Mouse (Mus musculus): Measurements from ENCODE around the gene Slc35b2.

The Slc35b2 gene

DNA sequence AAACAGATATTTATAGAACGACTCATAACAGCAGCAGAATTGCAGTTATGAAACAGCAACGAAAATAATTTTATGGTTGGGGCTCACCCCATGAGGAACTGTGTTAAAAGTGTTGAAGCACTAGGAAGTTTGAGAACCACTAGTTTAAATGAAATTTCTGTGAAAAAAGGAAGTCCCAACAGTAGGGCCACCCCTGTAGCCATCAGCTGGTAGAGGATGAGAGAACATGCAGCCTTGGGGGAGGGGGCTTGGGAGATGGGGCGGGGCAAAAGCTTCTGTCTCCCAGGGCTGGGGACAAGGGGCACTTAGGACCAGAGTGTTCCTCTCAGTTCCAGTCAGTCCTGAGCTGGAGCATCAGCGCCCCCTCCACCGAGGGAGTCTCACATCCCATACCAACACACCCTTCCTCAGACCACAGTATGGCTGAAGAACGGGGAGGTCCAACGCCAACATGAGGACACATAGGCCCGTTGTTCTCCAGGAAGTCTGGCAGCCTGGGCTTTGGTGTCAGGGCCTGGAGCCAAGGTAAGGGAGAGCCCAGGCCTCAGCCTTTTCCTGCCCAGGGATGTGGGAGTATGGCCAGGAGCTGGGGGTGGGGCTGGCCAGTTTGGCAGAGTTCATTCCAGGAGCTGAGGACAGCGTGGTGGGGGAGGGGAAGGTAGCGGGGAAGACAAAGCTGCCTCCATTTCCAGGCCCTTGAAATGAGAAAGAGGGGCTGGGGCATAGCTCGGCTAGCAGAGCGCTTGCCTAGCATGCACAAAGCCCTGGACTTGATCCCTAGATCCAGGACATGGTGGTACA lies 20.6 kb downstream of the Slc35b2 start:
- peak; percentile 87 for DNase-seq (ENCODE audit: low read depth, low spot score)

DNA sequence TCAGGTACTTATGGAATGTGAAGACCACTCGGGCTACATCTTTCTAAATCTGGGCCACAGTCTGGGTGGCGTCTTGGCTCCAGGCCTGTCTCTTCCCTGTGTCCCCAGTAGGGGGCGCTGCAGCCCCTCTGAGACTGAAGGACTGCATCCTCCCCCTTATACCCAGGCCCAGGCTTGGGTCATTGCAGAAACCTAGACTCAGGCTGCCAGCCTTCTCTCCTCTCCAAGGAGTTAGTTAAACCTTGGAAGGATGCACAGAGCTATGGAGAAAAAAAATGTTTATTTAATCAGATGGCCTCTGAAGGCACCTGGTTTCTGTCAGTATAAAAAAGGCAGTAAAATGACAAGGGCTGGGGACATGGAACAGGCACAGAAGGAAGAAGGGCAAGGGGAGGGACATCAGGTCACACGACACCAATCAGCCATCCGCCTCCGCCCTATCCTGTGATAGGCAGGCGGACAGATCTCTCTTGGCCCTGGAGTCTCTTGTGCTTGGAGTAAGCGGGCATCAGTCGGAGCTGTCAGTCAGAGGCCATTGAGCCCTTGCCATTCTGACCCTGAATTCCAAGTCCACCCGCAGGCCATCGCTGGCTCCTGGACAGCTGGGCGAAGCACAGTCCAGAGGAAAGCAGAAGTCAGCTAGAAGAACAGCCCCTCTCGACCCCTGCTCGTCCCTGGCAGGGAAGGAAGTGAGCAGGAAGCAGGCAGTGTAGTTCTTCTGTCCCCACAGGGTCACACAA lies 21.4 kb downstream of the Slc35b2 start:
- DNase-seq (ENCODE audit: low read depth, low spot score) = peak; percentile 84

DNA sequence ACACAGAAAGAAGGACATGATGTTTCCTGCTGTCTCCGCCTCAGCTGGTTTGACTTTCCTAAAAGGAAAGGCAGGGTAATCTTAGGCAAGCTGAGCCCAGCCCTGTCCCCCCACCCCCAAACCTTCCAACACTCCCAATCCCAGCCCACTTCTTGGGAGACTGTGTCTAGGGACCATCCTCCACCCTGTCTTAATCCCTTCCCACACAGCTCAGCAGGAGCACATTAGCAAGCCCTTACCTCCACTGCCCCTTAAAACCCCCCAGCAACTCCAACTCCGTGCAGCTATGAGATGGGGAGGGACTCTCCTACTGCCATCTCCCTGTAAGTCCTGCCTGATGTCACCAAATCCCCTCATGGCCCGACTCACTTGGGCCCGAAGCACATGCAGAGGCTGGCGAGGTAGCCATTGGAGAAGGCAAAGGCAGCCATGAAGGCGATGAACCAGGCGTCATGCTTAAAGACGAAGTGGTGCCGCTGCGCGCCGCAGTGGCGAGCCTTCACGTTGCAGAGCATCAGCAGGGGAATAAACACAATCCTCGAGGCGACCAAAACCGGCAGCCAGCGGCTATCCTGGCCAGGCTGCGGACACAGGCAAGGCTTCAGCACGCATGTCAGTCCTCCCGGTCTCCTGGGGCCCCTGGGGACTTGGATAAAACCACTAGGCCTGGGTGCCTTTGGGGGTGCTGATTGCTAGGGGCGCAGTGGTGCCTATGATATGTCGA lies 22.2 kb downstream of the Slc35b2 start:
- no peak for DNase-seq (ENCODE audit: low read depth, low spot score)

DNA sequence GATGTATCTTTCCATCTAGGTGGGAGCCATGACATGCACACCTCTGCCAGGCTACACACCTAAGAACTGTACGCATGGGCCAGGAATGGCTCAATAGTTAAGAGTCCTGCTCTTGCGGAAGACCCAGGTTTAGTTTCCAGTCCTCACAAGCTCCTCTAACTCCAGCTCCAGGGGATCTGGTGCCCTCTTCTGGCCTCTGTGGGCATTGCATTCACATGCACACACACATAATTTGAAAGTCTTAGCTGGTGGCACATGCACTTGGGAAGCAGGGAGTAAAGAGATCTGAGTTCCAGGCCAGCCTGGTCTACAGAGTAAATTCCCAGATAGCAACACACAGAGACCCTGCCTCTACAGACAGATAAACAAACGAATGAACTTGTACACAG lies 22.8 kb downstream of the Slc35b2 start:
- no peak for DNase-seq (ENCODE audit: low read depth, low spot score)

DNA sequence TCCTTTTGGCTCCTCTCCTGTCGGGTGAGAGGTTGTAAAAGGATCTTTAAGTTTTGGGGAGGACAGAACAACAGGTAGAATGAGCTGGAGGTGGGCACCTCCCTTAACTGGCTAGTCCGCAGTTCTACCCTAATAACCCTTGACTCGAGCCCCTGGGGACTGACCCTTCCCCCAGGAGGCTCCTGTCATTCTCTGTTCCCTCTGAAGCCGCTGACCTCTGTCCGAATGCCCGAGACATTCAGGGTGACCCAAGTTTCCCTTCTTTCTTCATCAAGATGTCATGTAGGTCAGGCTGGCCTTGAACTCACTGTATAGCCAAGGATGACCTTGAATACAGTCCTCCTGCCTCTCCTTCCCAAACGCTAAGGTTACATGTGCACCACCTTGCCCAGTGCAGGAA lies 24.7 kb downstream of the Slc35b2 start:
- DNase-seq (ENCODE audit: low read depth, low spot score) = no peak

DNA sequence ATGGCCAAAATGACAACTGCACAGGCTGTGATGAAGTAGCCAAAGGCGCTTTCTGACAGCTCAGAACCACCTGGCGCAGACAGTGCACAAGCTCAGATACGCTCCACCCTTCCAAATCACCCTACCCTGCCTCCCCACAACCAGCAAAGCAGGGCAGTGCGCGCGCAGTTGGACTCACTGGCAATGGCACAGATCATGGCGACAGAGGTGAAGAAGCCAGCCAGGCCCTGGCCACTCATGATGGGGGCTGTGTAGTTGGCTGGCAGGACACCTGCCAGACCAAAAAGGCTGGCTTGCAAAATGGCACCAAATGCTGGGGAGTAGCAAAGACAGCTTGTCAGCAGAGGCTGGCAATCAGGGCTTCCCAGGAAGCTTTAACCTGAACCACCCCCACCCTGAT lies 25.6 kb downstream of the Slc35b2 start:
- DNase-seq (ENCODE audit: low read depth, low spot score) = peak; percentile 68

DNA sequence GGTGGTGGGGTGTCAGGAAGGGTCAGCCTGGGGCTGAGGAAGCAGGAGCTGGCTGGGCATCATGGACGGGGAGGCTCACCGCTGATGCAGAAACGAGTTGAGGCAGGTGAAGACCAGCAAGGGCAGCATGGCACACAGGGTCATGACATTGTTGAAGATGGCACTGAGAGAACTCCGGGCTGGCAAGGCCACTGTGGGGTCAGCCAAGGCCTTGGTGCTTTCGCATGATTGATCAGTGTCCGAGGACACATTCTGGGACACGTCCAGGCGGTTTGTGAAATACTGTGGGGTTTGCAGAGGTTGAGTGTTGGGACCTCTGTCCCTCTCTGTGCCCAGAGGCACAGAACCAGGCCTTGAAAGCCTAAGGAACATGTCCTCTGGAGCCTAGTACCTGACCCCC lies 26.2 kb downstream of the Slc35b2 start:
- DNase-seq (ENCODE audit: low read depth, low spot score) = no peak

DNA sequence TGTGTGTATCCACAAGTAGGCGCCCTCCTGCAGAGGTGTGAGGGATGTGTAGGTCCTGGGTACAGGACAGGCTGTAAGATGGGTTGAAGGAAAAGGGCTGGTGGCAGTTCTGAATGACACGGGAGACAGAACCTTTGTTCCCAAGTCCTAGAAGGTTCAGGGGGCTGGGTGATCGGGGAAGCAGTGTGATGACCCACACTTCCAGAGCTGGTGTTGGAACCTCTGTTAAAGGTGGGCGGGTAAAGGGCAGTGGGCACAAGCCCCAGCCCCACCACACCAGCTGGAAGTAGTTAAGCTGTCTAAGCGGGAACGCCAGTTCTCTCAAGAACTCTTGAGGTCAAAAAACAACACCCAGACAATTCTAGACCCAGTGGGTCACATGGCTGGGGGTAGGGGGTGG lies 26.7 kb downstream of the Slc35b2 start:
- DNase-seq (ENCODE audit: low read depth, low spot score) = no peak

DNA sequence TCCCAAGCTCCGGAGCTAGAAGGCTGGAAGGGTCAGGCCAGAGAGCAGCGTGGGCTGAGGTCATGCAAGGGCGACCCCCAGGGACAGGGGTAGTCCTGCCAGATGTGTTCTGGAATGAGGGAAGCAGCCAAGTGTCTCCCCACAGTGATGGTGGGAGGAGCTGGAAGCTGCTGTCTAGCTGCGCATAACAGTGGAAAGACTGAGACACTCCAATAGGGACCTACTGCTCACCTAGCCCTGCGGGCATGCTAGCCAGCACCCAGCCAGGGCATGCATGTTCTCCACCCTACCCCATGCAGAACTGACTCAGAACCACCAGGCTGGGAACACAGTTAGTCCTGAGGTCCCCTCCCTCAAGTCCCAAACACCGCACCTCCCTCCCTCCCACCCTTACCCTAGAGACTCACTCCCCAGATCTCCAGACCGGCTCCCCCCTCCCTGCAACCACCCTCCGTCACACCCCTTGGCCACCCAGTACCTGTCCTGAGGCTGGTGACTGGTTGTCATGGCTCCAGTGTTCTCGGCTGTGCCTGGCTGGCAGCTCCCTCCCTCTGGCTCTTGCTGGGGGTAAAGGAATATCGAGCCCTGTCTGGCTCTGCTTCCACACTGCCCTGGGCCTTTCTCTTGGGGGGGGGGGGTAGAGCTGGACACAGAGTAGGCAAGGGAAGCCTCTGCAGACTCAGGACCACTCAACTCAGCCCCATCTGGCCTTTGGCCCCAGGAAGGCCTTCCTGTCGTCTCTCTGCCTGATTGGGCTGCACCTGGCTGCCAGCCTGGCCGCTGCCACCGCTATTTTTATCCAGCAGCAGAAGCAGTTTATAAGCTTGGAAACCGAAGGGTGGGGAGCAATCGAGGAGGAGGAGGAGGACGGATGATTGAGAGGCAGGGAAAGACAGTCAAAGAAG lies 28.3 kb downstream of the Slc35b2 start:
- peak; percentile 74 for DNase-seq (ENCODE audit: low read depth, low spot score)

DNA sequence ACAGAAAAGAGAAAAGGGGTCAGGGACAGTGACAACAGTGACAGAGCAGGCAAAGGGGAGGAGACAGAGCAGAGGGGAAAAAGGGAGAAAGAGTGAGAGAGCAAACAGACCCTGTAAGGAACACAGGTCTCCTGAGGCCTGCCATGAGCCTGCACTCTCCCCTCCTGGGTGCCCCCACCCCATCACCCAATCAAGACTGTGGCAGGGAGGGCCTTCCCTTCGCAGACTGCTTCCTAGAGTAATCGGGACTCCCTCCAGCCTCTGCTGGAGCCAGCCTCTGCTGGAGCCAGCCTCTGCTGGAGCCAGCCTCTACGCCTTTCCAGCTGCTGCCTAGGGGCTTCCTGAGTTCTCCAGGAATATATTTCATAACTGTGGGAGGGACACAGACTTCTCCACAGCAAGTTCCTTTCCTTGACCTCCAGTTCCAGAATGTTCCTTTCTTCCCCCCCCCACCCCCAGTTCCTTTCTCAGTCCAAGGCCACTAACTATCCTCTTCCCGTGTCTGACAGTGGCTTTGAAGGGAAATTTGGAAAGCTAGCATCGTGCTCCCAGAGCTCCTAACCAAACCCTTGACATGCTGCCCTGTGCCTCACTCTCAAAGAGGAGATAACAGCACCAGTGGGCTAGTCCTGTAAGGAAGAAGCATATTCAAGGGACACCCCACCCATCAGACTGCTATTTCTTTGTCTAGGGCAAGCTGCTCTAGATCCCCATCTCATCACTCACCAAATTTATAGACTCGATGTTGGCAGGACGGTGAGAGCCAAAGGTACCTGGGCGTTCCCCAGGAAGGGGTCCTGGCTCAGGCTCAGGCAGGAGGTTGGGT lies 29.1 kb downstream of the Slc35b2 start:
- DNase-seq (ENCODE audit: low read depth, low spot score) = no peak

DNA sequence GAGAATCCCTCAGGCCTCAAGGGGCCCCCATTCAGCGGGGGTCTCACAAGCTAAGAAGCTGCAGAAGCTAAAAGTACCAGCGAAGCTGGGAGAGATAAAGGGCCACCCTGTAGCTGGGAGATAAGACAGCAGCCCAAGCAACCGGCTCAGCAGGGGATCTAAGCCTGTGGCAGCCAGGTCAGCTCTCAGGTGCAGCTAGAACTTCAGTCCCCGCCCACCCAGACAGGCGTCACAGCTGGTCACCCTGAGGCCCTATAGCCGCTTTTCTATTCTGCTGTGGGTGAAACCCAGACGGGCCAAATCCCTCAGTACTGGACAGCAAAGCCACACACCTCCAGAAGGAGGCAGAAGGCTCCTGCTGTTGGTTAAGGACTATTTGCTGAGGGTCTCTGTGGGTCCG lies 29.8 kb downstream of the Slc35b2 start:
- no peak for DNase-seq (ENCODE audit: low read depth, low spot score)

DNA sequence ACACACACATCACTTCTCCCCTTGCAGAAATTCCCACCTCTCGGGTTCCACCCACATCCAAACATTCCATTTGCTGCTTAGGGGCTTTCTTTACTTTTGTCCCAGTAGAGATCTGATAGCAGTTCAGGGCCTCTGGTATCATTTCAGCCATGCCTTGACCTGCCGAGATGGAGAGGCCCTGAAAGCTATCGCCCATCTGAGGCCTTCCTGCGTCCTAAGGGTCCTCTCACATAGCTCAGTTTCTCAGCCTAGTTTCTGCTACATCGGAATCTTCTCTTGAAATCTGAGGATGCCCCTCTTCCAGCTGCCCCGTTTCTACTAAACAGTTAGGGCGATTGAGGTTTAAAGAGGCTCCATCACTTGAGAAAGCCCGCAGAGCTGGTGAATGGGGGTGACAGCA lies 30.5 kb downstream of the Slc35b2 start:
- DNase-seq (ENCODE audit: low read depth, low spot score) = no peak

DNA sequence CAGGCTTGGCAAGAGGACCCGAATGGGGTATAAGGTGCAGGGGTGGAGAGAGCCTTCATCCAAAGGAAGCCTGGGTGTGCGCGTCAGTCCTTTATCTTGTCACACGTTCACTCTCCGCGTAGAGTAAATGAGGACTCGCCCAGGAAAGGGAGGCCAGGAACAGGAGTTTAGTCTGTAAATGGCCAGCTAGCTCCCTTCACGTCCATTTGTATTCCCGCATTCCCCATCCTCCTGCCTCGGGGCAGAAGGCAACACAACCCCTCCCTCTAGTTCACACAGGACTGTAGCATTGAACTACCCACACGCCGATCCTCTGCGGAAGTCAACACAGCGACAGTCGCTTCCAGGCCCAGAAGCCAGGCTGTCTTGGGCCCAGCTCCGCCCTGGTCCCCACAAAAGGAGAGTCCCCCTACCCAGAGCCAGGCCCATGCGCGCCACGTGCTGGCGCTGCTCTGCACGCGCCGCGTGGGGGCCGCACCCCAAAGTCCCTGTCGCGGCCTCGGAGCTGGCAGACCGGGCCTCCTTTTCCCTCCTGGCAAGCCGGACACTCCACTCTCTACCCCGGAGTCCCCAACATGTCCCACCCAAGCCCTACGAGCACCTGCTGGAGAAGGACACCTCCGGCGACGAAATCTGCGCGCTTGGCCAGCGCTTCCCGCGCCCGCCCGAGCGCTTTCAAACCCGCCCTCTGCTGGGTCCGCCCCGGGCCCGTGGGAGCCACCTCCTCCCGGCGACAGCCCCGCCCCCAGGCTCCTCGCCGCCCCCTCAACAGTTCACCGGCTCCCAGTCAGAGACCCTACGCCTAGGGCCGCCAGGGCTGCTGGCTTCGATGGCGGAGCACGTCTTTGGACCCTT lies 31.4 kb downstream of the Slc35b2 start:
- peak; percentile 70 for DNase-seq (ENCODE audit: low read depth, low spot score)

DNA sequence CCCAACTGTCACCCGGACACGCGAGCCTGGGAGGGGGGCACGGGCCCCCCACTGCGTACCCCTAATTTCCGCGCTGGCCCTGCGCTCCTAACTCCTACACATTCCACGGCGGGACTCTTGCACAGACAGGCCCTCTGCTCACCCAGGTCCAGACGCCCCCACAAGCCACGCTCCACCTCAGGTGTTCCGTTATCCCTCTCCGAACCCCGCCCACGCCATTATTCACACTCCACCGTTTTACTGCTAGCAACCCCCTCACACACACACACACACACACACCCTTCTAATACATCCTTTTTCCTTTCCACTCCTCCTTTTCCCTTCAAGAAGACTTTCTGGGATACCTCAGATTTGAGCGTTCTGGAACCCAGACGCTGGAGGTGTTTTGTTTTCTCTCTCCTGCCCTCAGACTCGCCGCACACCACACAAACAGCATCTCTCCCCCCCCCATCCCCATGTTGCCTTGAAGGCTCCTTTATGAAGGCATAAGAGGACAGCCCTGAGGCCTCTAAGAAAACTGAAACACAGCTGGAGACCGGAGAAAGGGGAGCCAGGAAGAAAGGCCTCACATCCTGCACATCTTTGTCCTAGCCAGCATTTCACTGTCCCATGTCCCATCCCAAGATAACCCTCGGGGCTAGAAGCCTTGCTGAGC lies 32.2 kb downstream of the Slc35b2 start:
- DNase-seq (ENCODE audit: low read depth, low spot score) = peak; percentile 73

DNA sequence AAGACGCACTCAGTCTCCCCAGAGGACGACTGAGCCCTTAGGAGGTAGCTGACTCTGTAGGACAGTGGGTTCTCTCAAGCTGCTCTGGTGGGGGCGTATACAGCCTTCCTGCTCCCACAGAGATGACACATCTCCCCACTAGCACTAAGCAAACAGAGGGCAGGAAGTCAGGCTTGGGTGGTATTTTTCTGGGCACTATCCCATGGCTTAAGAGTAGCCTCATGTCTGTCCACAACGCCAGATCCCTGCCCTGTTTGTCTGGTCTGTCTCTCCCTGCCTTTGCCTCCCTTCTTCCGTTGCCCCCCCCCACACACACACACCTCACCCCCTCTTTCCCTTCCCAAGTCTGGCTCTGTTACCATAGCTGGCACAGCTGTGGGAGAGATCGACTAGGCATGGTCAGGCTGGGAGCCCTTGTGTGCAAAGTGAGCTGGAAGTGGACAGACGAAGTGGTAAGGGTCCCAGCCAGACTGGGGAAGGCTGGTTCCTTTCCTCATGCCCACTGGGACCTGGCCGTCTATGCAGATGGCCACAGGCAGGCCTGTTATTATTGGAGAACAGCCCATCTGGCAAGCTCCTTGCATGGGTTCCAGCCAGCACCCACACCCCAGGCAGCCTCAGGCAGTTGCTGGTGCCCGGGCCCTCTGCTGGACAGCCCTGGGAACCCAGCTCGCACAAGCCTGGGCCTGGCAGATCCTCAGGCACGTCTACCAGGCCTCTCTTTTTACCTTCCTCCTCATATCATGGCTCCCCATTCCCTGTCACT lies 33.1 kb downstream of the Slc35b2 start:
- peak; percentile 86 for DNase-seq (ENCODE audit: low read depth, low spot score)

DNA sequence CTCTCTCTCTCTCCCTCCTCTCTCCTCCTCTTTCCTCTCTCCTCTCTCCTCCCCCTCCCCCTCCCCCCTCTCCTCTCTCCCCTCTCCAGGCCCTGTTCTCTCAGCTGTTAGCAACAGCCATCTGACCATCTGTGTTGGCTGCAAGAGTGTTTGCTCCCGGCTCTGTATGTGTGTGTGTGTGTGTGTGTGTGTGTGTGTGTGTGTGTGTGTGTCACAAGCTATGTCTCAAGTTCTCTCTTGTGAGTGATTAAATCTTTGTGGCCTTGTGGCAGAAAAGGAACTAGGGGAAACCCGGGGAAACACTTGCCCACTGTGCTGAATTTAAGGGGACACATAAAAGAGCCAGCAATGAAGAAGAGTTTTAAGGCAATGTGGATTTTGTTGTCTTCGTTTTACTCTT lies 34.1 kb downstream of the Slc35b2 start:
- DNase-seq (ENCODE audit: low read depth, low spot score) = peak; percentile 87

DNA sequence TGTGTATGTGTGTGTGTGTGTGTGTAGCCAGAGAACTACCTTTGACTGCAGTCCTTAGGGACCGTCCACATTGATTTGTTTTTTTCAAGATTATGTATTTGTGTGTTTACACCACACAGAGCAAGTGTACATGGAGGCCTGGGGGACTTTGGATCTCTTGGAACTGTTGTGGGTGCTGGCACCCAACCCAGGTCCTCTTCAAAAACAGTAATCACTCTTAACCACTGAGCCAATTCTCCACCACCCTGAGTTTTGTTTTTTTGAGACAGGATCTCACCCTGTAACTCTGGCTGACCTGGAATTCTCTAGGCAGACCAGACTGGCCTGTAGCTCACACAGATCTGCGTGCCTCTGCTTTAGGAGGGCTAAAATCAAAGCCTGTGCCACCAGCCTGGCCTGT lies 34.7 kb downstream of the Slc35b2 start:
- no peak for DNase-seq (ENCODE audit: low read depth, low spot score)

DNA sequence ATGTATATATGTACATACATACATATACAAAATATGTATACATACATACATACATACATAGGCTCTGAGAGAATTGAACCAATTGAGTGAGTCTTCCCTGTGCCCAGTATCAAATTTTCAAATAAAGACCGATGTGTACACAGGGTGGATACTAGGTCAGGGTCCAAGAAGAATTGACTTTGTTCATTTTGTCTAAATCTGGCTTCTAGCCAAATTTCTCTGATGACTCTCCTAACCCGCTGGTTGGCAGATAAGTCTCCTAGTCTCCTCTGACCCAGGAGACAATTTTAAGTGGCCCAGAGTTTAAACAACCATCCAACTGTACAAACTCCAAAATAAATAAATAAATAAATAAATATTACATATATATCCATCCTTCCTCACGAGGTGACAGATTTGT lies 35.2 kb downstream of the Slc35b2 start:
- DNase-seq (ENCODE audit: low read depth, low spot score) = no peak
